ENCODE assay signal across 8 mouse cellular contexts in the genomic region with DNA sequence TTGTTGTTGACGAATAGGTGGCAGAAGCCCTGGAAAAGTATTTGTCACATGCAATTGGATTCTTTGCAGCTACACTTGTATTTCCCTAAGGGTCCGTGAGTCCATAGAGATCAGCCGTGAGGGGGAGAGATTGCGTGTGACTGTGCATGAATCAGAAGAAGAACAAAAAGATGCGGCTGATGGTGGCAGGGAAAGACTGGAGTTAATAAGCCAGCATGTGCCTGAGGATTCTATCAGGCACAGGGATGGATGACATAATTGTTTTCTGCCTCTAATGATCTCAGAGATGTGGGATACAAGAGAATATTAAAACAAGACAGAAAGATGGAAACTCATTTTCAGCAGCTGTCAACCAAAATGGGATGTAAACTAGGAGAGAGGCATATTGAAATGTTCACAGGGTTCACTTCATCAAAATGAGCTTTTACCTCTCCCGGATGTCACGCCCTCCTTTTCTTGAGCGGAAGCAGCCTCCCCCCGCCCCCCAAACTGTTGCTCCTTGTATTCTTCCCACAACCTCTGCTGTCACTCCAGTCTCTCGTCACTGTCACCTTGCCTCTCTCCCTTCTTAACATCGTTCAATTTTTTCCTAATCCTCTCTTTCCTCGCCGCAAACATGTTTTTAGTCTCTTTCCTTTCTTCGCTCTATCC.
DNase-seq lines count a peak whose midpoint lies in the region; ATAC-seq and TF ChIP-seq lines count a peak whose summit lies in the region.

No protein-coding gene starts in this region.

- WGBS in cerebellum, adult 2 months: 23% methylated on average over 14 of the region's 14 CpGs
- WGBS in forebrain, embryonic 12.5 days: 29% methylated on average over 14 of the region's 14 CpGs
- 36% methylated on average over 14 of the region's 14 CpGs for WGBS in intestine, embryonic 16.5 days
- WGBS in neural tube, embryonic 13.5 days: 29% methylated on average over 14 of the region's 14 CpGs

- ATAC-seq in forebrain, embryonic 12.5 days (ENCODE audit: low FRiP score): peak; percentile 51
- ATAC-seq in intestine, embryonic 16.5 days: peak; percentile 37
- peak; percentile 20 for ATAC-seq in neural tube, embryonic 13.5 days (ENCODE audit: low read depth)

- H3K9me3 ChIP-seq in forebrain, embryonic 12.5 days: no peaks in the 10 kb centered on the region
- no peaks in the 10 kb centered on the region for H3K9me3 ChIP-seq in intestine, embryonic 16.5 days (ENCODE audit: control insufficient read depth, low read length)
- no peaks in the 10 kb centered on the region for H3K9me3 ChIP-seq in neural tube, embryonic 13.5 days

- no peak overlapping the region for H3ac ChIP-seq in C2C12 (ENCODE audit: control insufficient read depth, insufficient read length, low read depth)

- H3K4me3 ChIP-seq in cerebellum, adult 2 months (replicated peaks; ENCODE audit: insufficient read depth, low read depth, low read length): peak overlapping the region; percentile 97
- peak overlapping the region; percentile 19 for H3K4me3 ChIP-seq in C2C12 (ENCODE audit: insufficient read depth, poor library complexity, severe bottlenecking)
- H3K4me3 ChIP-seq in forebrain, embryonic 12.5 days (replicated peaks): peak overlapping the region; percentile 52
- peak overlapping the region; percentile 52 for H3K4me3 ChIP-seq in intestine, embryonic 16.5 days (ENCODE audit: low read length)
- peak overlapping the region; percentile 52 for H3K4me3 ChIP-seq in neural tube, embryonic 13.5 days

- H3K4me1 ChIP-seq in cerebellum, adult 2 months (ENCODE audit: control insufficient read depth, insufficient read depth, low read length): no peaks in the 10 kb centered on the region
- peaks cover 9% of the 10 kb centered on the region for H3K4me1 ChIP-seq in forebrain, embryonic 12.5 days
- H3K4me1 ChIP-seq in intestine, embryonic 16.5 days (ENCODE audit: control insufficient read depth, insufficient read depth, low read length): no peaks in the 10 kb centered on the region
- peaks cover 24% of the 10 kb centered on the region for H3K4me1 ChIP-seq in neural tube, embryonic 13.5 days (replicated peaks)

- no peak for DNase-seq in cerebellum, adult 2 months
- no peak for DNase-seq in cerebellum, adult 11 months
- DNase-seq in layer of hippocampus, adult 11-12 months (ENCODE audit: low spot score): no peak
- DNase-seq in ovary, adult 18-20 months (ENCODE audit: low spot score): no peak

- H3K27ac ChIP-seq in cerebellum, adult 2 months (ENCODE audit: insufficient read depth, low read length): no peak overlapping the region
- peak overlapping the region; percentile 95 for H3K27ac ChIP-seq in forebrain, embryonic 12.5 days
- H3K27ac ChIP-seq in intestine, embryonic 16.5 days (ENCODE audit: low read length): no peak overlapping the region
- peak overlapping the region; percentile 99 for H3K27ac ChIP-seq in neural tube, embryonic 13.5 days (replicated peaks)

- H3K79me2 ChIP-seq in C2C12 (ENCODE audit: control insufficient read depth, insufficient read depth): no peaks in the 10 kb centered on the region

- no peaks in the 10 kb centered on the region for H3K36me3 ChIP-seq in C2C12 (ENCODE audit: control insufficient read depth, insufficient read depth)
- no peaks in the 10 kb centered on the region for H3K36me3 ChIP-seq in forebrain, embryonic 12.5 days (replicated peaks)
- no peaks in the 10 kb centered on the region for H3K36me3 ChIP-seq in intestine, embryonic 16.5 days (ENCODE audit: control insufficient read depth, insufficient read depth, low read length)
- H3K36me3 ChIP-seq in neural tube, embryonic 13.5 days: no peaks in the 10 kb centered on the region

- no peak for TF ChIP-seq POLR2A in cerebellum, adult 2 months (IDR thresholded peaks at IDR 0.05; ENCODE audit: borderline replicate concordance, insufficient read depth, low read length)

- no peaks in the 10 kb centered on the region for H3K27me3 ChIP-seq in cerebellum, adult 2 months (ENCODE audit: control insufficient read depth, insufficient read depth, low read length)
- H3K27me3 ChIP-seq in C2C12 (ENCODE audit: control insufficient read depth, insufficient read depth, insufficient read length): no peaks in the 10 kb centered on the region
- H3K27me3 ChIP-seq in forebrain, embryonic 12.5 days: 0 out of 2 replicates have a peak, but pooled peaks cover 3% of the 10 kb centered on the region
- no peaks in the 10 kb centered on the region for H3K27me3 ChIP-seq in intestine, embryonic 16.5 days (replicated peaks; ENCODE audit: control insufficient read depth, insufficient read depth, low read length)
- H3K27me3 ChIP-seq in neural tube, embryonic 13.5 days: no peaks in the 10 kb centered on the region

- peak overlapping the region; percentile 75 for H3K4me2 ChIP-seq in forebrain, embryonic 12.5 days
- peak overlapping the region; percentile 96 for H3K4me2 ChIP-seq in intestine, embryonic 16.5 days (ENCODE audit: low read depth, low read length)
- H3K4me2 ChIP-seq in neural tube, embryonic 13.5 days: peak overlapping the region; percentile 78

- H3K79me3 ChIP-seq in C2C12 (ENCODE audit: low read depth): no peaks in the 10 kb centered on the region

- H3K9ac ChIP-seq in forebrain, embryonic 12.5 days: peak overlapping the region; percentile 77
- peak overlapping the region; percentile 82 for H3K9ac ChIP-seq in intestine, embryonic 16.5 days (ENCODE audit: low read depth, low read length)
- H3K9ac ChIP-seq in neural tube, embryonic 13.5 days: peak overlapping the region; percentile 84

- no peak for TF ChIP-seq CTCF in cerebellum, adult 2 months (IDR thresholded peaks at IDR 0.05; ENCODE audit: borderline replicate concordance, insufficient read depth, low read depth, low read length)
- no peak for TF ChIP-seq CTCF in C2C12 (IDR thresholded peaks at IDR 0.05; ENCODE audit: control insufficient read depth, insufficient read depth, insufficient read length)

TF ChIP-seq in C2C12, 6 proteins besides CTCF, POLR2A, EP300 and RAD21:
- TF ChIP-seq MAX (IDR thresholded peaks at IDR 0.05): no peak
- no peak for TF ChIP-seq MYOD1 (IDR thresholded peaks at IDR 0.05; ENCODE audit: control insufficient read depth, insufficient read length, low read depth)
- no peak for TF ChIP-seq MYOG (IDR thresholded peaks at IDR 0.05; ENCODE audit: control insufficient read depth, extremely low read depth, insufficient read length)
- no peak for TF ChIP-seq USF1 (IDR thresholded peaks at IDR 0.05; ENCODE audit: low read depth)
- no peak for TF ChIP-seq CEBPB (IDR thresholded peaks at IDR 0.05; ENCODE audit: low read depth)

Comparison
In these comparisons a context has a peak if more than half of its experiments do, and no peak if none do; other contexts are left out.
1. H3K27ac ChIP-seq: peak in forebrain, embryonic 12.5 days (single experiment) and neural tube, embryonic 13.5 days (single experiment); none in cerebellum, adult 2 months (single experiment) and intestine, embryonic 16.5 days (single experiment).
2. H3K4me3 ChIP-seq: peak in every context shown above with its lines; median percentile 97 in cerebellum, adult 2 months; 52 in forebrain, embryonic 12.5 days; 52 in intestine, embryonic 16.5 days; 52 in neural tube, embryonic 13.5 days; 19 in C2C12.
3. Peak in every context shown above with its lines, with median percentiles within 50 percentile points of each other: ATAC-seq, H3K4me2 ChIP-seq and H3K9ac ChIP-seq.